Mouse (Mus musculus): Measurements from ENCODE around the gene Ubash3a.

- TF ChIP-seq CTCF (IDR thresholded peaks at IDR 0.05; ENCODE audit: borderline replicate concordance, insufficient read depth, low read length) (no peak), POLR2A (IDR thresholded peaks at IDR 0.05; ENCODE audit: low read depth, low read length) (no peak)
These were observed 68.7 kb downstream of the Ubash3a start for GRCm38 (mm10) chr17:31276207-31276921.

Measured in embryonic fibroblast, embryonic 13.5 days (primary cell).